Mouse (Mus musculus): ENCODE measurements at regions not wholly inside any gene's neighbourhood (a gene's known extent, or its start where the extent isn't known, plus 50 kb on each side); places are given as distances from the start of the nearest gene placed in this dataset.

DNA sequence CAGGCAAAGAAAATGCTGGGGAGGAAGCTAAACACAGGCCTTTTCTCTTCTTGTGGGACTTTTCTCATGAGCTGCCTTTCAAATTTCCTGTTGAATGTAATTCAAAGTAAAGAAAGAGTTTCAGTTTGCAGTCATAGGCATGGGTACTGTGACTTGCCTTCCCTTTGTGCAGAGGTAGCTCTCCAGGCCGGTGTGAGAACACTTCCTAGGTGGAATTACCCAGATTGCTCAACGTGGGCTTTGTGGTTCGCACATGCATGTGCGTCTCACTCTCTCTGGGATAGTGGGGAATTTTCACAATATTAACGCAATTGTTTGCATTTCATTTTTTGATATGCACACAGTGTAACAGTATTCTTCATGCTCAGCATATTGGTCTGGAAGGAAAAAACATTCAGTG, 63.4 kb upstream of the Myb start:
- ATAC-seq (ENCODE audit: low FRiP score, low read depth) = no peak
- H3K4me3 ChIP-seq (replicated peaks; ENCODE audit: low read length) = no peak overlapping the region
- WGBS = 89% methylated on average over 5 of the region's 5 CpGs
- H3K4me2 ChIP-seq (replicated peaks; ENCODE audit: low read depth, low read length, severe bottlenecking) = no peak overlapping the region
- no peak for DNase-seq (ENCODE audit: low spot score)
- no peaks in the 10 kb centered on the region for H3K27me3 ChIP-seq (ENCODE audit: control insufficient read depth, insufficient read depth, low read length)
- H3K9ac ChIP-seq (ENCODE audit: low read depth, low read length, severe bottlenecking) = no peak overlapping the region
- H3K9me3 ChIP-seq (ENCODE audit: control insufficient read depth, low read length) = no peaks in the 10 kb centered on the region
- no peaks in the 10 kb centered on the region for H3K36me3 ChIP-seq (ENCODE audit: control insufficient read depth, insufficient read depth, low read length)
- H3K27ac ChIP-seq (replicated peaks; ENCODE audit: low read depth, low read length) = no peak overlapping the region
- TF ChIP-seq POLR2A (IDR thresholded peaks at IDR 0.05; ENCODE audit: borderline replicate concordance, extremely low read depth, insufficient read depth, insufficient read length) = no peak
- H3K4me1 ChIP-seq (ENCODE audit: control insufficient read depth, insufficient read depth, low read length) = no peaks in the 10 kb centered on the region

DNA sequence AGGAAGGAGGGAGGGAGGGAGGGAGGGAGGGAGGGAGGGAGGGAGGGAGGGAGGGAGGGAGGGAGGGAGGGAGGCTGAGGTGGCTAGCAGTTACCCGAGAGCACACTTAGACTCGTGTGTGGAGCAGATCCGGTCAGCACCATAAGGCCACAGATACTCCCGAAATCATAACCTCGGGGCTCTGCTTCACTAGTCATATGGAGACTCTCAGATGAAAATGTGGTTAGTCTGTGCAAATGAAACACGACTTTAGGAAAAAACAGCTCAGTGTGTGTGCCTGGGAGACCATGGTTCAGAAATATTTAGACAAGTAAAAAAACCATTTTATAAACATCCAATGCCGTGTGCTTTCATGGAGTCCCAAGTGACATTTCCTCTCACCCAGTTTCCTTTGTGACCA, 65.4 kb upstream of the Myb start:
- Histone ChIP-seq H3K36me3 (ENCODE audit: control insufficient read depth, insufficient read depth, low read length) (no peaks in the 10 kb centered on the region), H3K9ac (ENCODE audit: low read depth, low read length, severe bottlenecking) (no peak overlapping the region), H3K4me3 (replicated peaks; ENCODE audit: low read length) (no peak overlapping the region), H3K9me3 (ENCODE audit: control insufficient read depth, low read length) (no peaks in the 10 kb centered on the region), H3K4me1 (ENCODE audit: control insufficient read depth, insufficient read depth, low read length) (no peaks in the 10 kb centered on the region), H3K27ac (replicated peaks; ENCODE audit: low read depth, low read length) (no peak overlapping the region), H3K4me2 (replicated peaks; ENCODE audit: low read depth, low read length, severe bottlenecking) (no peak overlapping the region), H3K27me3 (ENCODE audit: control insufficient read depth, insufficient read depth, low read length) (no peaks in the 10 kb centered on the region)
- WGBS = 83% methylated on average over 7 of the region's 7 CpGs
- TF ChIP-seq POLR2A (IDR thresholded peaks at IDR 0.05; ENCODE audit: borderline replicate concordance, extremely low read depth, insufficient read depth, insufficient read length) = no peak
- DNase-seq (ENCODE audit: low spot score) = no peak
- no peak for ATAC-seq (ENCODE audit: low FRiP score, low read depth)

DNA sequence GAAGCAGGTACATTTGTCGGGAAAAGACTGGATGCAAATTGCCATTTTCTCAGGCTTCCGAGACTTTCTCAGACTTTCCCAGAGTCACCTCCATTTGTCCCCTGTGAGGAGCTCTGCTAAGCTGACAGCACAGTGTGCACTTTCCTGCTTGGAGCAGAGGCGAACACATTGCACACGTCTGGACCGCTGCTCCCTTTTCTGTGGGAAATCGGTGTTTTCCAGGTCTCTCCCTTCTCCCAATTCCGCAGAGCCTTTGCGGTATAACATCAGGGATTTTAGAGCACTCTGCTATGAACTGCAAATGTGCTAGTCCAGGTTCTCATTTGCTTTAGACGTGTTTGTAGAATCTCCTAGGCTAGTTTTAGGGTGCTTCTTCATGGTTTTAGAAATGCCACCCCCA, 67.0 kb upstream of the Myb start:
- ATAC-seq (ENCODE audit: low FRiP score, low read depth) (no peak), DNase-seq (ENCODE audit: low spot score) (no peak)
- Histone ChIP-seq H3K27me3 (ENCODE audit: control insufficient read depth, insufficient read depth, low read length) (no peaks in the 10 kb centered on the region), H3K4me3 (replicated peaks; ENCODE audit: low read length) (no peak overlapping the region), H3K4me2 (replicated peaks; ENCODE audit: low read depth, low read length, severe bottlenecking) (no peak overlapping the region), H3K9ac (ENCODE audit: low read depth, low read length, severe bottlenecking) (no peak overlapping the region), H3K36me3 (ENCODE audit: control insufficient read depth, insufficient read depth, low read length) (no peaks in the 10 kb centered on the region), H3K9me3 (ENCODE audit: control insufficient read depth, low read length) (no peaks in the 10 kb centered on the region), H3K4me1 (ENCODE audit: control insufficient read depth, insufficient read depth, low read length) (no peaks in the 10 kb centered on the region), H3K27ac (replicated peaks; ENCODE audit: low read depth, low read length) (no peak overlapping the region)
- TF ChIP-seq POLR2A (IDR thresholded peaks at IDR 0.05; ENCODE audit: borderline replicate concordance, extremely low read depth, insufficient read depth, insufficient read length) = no peak
- WGBS = 87% methylated on average over 9 of the region's 9 CpGs

DNA sequence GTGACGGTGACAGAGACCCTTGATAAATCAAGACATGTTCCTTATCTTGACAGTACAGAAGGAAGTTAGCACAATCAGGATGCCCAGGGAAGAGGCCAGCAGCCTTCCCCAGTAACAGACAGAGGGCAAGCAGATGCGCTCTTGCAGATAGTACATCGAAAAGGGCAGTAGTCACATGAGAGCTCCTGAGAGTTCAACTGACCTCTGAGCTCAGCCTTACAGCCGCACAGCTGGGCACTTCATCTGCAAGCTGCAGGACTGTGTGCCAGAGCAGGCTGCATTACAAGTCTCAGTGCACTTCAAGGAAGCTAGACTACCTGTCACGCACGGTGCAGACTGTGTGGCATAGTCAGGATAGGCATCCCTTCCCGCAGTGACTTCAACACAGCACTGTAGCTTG, 67.2 kb upstream of the Hbs1l start:
- no peak overlapping the region for H3K4me2 ChIP-seq (replicated peaks; ENCODE audit: low read depth, low read length, severe bottlenecking)
- no peak for ATAC-seq (ENCODE audit: low FRiP score, low read depth)
- H3K4me1 ChIP-seq (ENCODE audit: control insufficient read depth, insufficient read depth, low read length) = no peaks in the 10 kb centered on the region
- TF ChIP-seq POLR2A (IDR thresholded peaks at IDR 0.05; ENCODE audit: borderline replicate concordance, extremely low read depth, insufficient read depth, insufficient read length) = no peak
- DNase-seq (ENCODE audit: low spot score) = no peak
- no peak overlapping the region for H3K27ac ChIP-seq (replicated peaks; ENCODE audit: low read depth, low read length)
- WGBS = 71% methylated on average over 7 of the region's 7 CpGs
- H3K9me3 ChIP-seq (ENCODE audit: control insufficient read depth, low read length) = no peaks in the 10 kb centered on the region
- no peak overlapping the region for H3K4me3 ChIP-seq (replicated peaks; ENCODE audit: low read length)
- no peaks in the 10 kb centered on the region for H3K36me3 ChIP-seq (ENCODE audit: control insufficient read depth, insufficient read depth, low read length)
- H3K9ac ChIP-seq (ENCODE audit: low read depth, low read length, severe bottlenecking) = no peak overlapping the region
- H3K27me3 ChIP-seq (ENCODE audit: control insufficient read depth, insufficient read depth, low read length) = no peaks in the 10 kb centered on the region

DNA sequence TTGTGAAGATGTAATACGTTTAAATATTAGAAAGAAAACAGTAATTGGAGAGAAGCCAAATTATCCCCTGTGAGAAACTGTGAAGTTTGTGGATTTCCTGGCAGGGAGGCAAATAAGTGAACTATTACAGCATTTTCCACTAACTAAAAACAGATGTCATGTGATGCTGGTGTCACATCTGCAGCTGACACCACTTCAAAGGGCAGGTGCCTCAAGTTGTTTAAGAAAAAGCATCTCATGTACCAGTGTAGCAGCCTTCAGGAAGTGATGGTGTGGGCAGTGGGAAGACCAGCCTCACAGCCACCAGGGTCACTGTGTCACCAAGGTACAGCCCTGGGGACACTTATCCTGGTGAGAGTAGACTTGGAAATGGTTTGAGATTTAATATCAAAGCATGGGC, 60.6 kb upstream of the Hbs1l start:
- Histone ChIP-seq H3K27ac (replicated peaks; ENCODE audit: low read depth, low read length) (no peak overlapping the region), H3K36me3 (ENCODE audit: control insufficient read depth, insufficient read depth, low read length) (no peaks in the 10 kb centered on the region), H3K9ac (ENCODE audit: low read depth, low read length, severe bottlenecking) (no peak overlapping the region), H3K4me2 (replicated peaks; ENCODE audit: low read depth, low read length, severe bottlenecking) (no peak overlapping the region), H3K4me1 (ENCODE audit: control insufficient read depth, insufficient read depth, low read length) (no peaks in the 10 kb centered on the region), H3K4me3 (replicated peaks; ENCODE audit: low read length) (no peak overlapping the region), H3K9me3 (ENCODE audit: control insufficient read depth, low read length) (no peaks in the 10 kb centered on the region), H3K27me3 (ENCODE audit: control insufficient read depth, insufficient read depth, low read length) (no peaks in the 10 kb centered on the region)
- ATAC-seq (ENCODE audit: low FRiP score, low read depth) = no peak
- 11% methylated on average over 1 of the region's 1 CpGs for WGBS
- DNase-seq (ENCODE audit: low spot score) = peak; percentile 29
- no peak for TF ChIP-seq POLR2A (IDR thresholded peaks at IDR 0.05; ENCODE audit: borderline replicate concordance, extremely low read depth, insufficient read depth, insufficient read length)

DNA sequence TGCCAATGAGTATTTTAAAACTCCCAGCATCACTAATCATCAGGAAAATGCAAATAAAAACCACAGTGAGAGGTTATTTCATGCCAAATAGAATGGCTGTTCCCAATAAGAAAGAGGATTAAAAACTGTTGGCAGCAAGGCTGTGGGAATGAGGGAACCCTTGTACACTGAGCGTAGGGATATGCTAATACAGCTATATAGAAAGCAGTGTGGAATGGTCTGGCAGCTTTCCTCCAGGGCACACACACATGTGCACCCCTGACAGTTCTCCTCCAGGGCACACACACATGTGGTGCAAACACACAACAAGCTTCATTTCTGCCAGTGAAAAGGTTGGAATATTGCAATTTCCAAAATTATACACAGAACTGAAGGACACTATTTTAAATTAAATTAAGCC, 58.8 kb upstream of the Hbs1l start:
- 55% methylated on average over 1 of the region's 1 CpGs for WGBS
- Histone ChIP-seq H3K9me3 (ENCODE audit: control insufficient read depth, low read length) (no peaks in the 10 kb centered on the region), H3K4me2 (replicated peaks; ENCODE audit: low read depth, low read length, severe bottlenecking) (no peak overlapping the region), H3K4me1 (ENCODE audit: control insufficient read depth, insufficient read depth, low read length) (no peaks in the 10 kb centered on the region), H3K9ac (ENCODE audit: low read depth, low read length, severe bottlenecking) (no peak overlapping the region), H3K36me3 (ENCODE audit: control insufficient read depth, insufficient read depth, low read length) (no peaks in the 10 kb centered on the region), H3K27me3 (ENCODE audit: control insufficient read depth, insufficient read depth, low read length) (no peaks in the 10 kb centered on the region), H3K4me3 (replicated peaks; ENCODE audit: low read length) (no peak overlapping the region), H3K27ac (replicated peaks; ENCODE audit: low read depth, low read length) (no peak overlapping the region)
- no peak for DNase-seq (ENCODE audit: low spot score)
- TF ChIP-seq POLR2A (IDR thresholded peaks at IDR 0.05; ENCODE audit: borderline replicate concordance, extremely low read depth, insufficient read depth, insufficient read length) = no peak
- ATAC-seq (ENCODE audit: low FRiP score, low read depth) = no peak
